Mouse (Mus musculus): ENCODE results near the gene Eng. TPM values are rescaled to one million over a fixed set of nuclear protein-coding genes. Genes with fewer than 3 reads are reported as not detected.

Eng gene
- polyA plus RNA-seq, 1 experiment from 2014 or later = 25.6 TPM

DNA sequence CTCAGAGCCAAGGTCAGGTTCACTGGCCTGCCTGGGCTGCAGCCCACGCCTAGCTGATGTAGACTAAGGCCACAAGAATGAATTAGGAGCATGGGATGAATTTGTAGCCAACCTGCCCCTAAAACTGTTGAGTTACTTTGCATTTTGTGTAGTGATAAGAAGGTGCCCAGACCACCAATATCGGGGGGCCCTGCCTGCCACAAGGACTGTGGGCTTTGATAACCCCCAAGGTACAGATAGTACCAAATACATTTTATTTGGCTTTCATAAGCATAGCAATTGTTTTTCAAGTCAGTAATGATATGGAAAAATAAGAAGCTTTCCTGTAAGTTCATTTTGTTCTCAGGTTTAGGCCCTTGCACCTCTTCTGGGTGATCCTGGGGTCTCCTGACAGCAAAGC is 12.5 kb downstream of the Eng start:
- Histone ChIP-seq H3K27me3 (ENCODE audit: low read depth, poor library complexity, severe bottlenecking) (no peaks in the 10 kb centered on the region), H3K4me3 (no peak overlapping the region), H3K36me3 (no peaks in the 10 kb centered on the region), H3K27ac (replicated peaks) (no peak overlapping the region), H3K9me3 (replicated peaks) (no peaks in the 10 kb centered on the region), H3K4me1 (peaks cover 25% of the 10 kb centered on the region)
- DNase-seq (ENCODE audit: low spot score) = no peak
- WGBS = 87% methylated on average over 2 of the region's 2 CpGs

- peaks cover 22% of the 10 kb centered on the region for H3K4me1 ChIP-seq
- no peak overlapping the region for H3K4me3 ChIP-seq
- H3K9me3 ChIP-seq (replicated peaks) = no peaks in the 10 kb centered on the region
- 74% methylated on average over 7 of the region's 7 CpGs for WGBS
- H3K27ac ChIP-seq (replicated peaks) = 0 out of 2 replicates have a peak overlapping the region, but pooled peaks have one; percentile 50
- no peaks in the 10 kb centered on the region for H3K36me3 ChIP-seq
- DNase-seq (ENCODE audit: low spot score) = no peak
- no peaks in the 10 kb centered on the region for H3K27me3 ChIP-seq (ENCODE audit: low read depth, poor library complexity, severe bottlenecking)
Observed at GRCm38 (mm10) chr2:32661509-32662107, 15.2 kb downstream of the Eng start.

DNA sequence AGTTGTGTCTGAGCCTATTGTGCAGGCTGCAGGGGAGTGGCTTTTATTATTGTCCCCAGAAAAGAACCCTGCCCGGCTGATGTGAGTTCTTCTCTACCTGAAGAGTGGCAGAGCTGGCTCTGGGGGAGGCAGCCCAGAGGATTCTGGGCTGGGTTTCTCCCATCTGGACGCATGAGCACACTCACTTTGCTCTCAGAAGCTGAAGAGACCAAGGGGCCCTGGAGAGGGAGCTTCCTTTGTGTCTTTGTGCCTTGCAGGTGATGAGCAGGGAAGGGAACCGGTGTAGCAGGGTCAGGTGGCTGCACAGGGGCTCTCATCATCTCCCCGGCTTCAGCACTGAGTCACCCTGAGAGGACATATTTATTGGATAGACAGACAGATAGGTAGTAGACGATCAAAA is 15.9 kb downstream of the Eng start:
- H3K4me3 ChIP-seq = no peak overlapping the region
- H3K9me3 ChIP-seq (replicated peaks) = no peaks in the 10 kb centered on the region
- H3K27me3 ChIP-seq (ENCODE audit: low read depth, poor library complexity, severe bottlenecking) = no peaks in the 10 kb centered on the region
- H3K36me3 ChIP-seq = no peaks in the 10 kb centered on the region
- 0 out of 2 replicates have a peak overlapping the region, but pooled peaks have one; percentile 50 for H3K27ac ChIP-seq (replicated peaks)
- peaks cover 22% of the 10 kb centered on the region for H3K4me1 ChIP-seq
- 65% methylated on average over 5 of the region's 5 CpGs for WGBS
- DNase-seq (ENCODE audit: low spot score) = no peak

DNA sequence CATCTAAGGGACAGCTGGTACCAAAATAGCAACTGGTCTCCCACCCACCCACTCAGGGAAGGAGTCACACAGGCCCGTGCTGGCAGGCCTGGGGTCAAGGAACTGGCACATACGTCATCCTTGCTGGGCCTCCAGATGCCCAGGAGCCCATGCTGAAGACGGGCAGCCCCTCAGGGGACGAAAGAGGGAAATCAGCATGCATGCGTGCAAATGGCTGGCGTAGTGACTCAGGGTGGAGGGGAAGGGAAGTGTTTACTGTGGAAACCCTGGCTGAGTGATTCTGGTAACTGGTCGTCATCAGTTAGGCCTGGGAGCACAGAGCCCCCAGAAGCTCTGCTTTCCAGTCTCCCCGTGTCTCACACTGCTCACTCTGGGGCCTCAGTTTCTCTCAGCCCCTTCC is 18.9 kb downstream of the Eng start:
- 85% methylated on average over 8 of the region's 8 CpGs for WGBS
- H3K4me3 ChIP-seq = no peak overlapping the region

DNA sequence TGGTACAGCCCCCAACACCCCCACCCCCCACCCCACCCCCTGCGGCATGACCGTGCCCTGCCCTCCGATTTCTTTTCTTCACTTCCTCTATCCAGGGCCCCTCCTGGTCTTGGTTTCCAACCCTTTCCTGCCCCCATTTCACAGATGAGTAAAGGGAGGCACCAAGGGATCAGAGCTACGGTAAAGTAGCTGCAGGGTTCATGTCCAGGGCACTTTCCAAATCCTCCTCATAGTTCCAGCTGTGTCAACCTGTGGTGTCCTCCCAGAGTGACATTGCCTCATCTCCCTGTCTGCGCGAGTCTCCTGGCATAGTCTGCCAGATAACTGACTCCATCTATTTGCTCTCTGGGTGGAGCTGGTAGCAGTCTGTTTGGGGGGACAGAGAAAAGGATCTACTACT is 19.5 kb downstream of the Eng start:
- no peak overlapping the region for H3K4me3 ChIP-seq
- peak overlapping the region; percentile 7; the same call in 1 of the 2 replicates for H3K27ac ChIP-seq (replicated peaks)
- H3K27me3 ChIP-seq (ENCODE audit: low read depth, poor library complexity, severe bottlenecking) = no peaks in the 10 kb centered on the region
- no peak for DNase-seq (ENCODE audit: low spot score)
- WGBS = 86% methylated on average over 6 of the region's 6 CpGs
- no peaks in the 10 kb centered on the region for H3K9me3 ChIP-seq (replicated peaks)
- peaks cover 38% of the 10 kb centered on the region for H3K4me1 ChIP-seq
- H3K36me3 ChIP-seq = no peaks in the 10 kb centered on the region

More for the DNA sequence above, 18.9 kb downstream of the Eng start:
- Histone ChIP-seq H3K36me3 (no peaks in the 10 kb centered on the region), H3K4me1 (peaks cover 38% of the 10 kb centered on the region), H3K9me3 (replicated peaks) (no peaks in the 10 kb centered on the region), H3K27me3 (ENCODE audit: low read depth, poor library complexity, severe bottlenecking) (no peaks in the 10 kb centered on the region), H3K27ac (replicated peaks) (peak overlapping the region; percentile 50; the same call in 1 of the 2 replicates)
- DNase-seq (ENCODE audit: low spot score) = no peak

DNA sequence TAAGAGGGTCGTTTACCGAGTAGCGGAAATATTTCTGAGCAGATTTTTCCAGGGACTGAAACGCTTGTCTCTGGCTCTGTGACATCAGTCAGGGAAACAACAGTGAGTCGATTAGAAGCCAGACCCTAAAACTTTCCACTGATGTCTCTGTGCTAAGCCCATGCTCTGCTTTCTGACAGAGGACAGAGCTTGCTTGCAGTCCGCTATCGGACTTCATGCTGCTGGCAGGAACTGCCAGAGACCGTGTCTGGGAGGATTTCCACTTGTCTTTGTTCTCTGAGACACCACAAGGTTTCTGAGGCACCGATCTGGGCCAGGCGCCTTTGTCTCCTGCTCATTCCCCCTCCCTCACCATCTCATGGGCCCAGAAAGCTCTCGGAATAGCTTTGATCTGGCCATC is 21.4 kb downstream of the Eng start:
- whole genome bisulfite sequencing = 39% methylated on average over 11 of the region's 11 CpGs
- DNase-seq (ENCODE audit: low spot score) = peak; percentile 45
- Histone ChIP-seq H3K27ac (replicated peaks) (peak overlapping the region; percentile 77), H3K4me1 (peaks cover 25% of the 10 kb centered on the region), H3K9me3 (replicated peaks) (no peaks in the 10 kb centered on the region), H3K27me3 (ENCODE audit: low read depth, poor library complexity, severe bottlenecking) (no peaks in the 10 kb centered on the region), H3K36me3 (no peaks in the 10 kb centered on the region), H3K4me3 (no peak overlapping the region)

GRCm38 (mm10) chr2:32668176-32668575 is 21.8 kb downstream of the Eng start:
- H3K4me1 ChIP-seq = peaks cover 25% of the 10 kb centered on the region
- 79% methylated on average over 7 of the region's 7 CpGs for WGBS
- H3K27ac ChIP-seq (replicated peaks) = peak overlapping the region; percentile 77
- no peak for DNase-seq (ENCODE audit: low spot score)
- H3K27me3 ChIP-seq (ENCODE audit: low read depth, poor library complexity, severe bottlenecking) = no peaks in the 10 kb centered on the region
- no peaks in the 10 kb centered on the region for H3K36me3 ChIP-seq
- H3K4me3 ChIP-seq = no peak overlapping the region
- H3K9me3 ChIP-seq (replicated peaks) = no peaks in the 10 kb centered on the region

GRCm38 (mm10) chr2:32669876-32670275 is 23.5 kb downstream of the Eng start:
- WGBS = 85% methylated on average over 3 of the region's 3 CpGs
- H3K36me3 ChIP-seq = no peaks in the 10 kb centered on the region
- H3K4me3 ChIP-seq = no peak overlapping the region
- H3K27me3 ChIP-seq (ENCODE audit: low read depth, poor library complexity, severe bottlenecking) = no peaks in the 10 kb centered on the region
- no peak for DNase-seq (ENCODE audit: low spot score)
- H3K9me3 ChIP-seq (replicated peaks) = no peaks in the 10 kb centered on the region
- peaks cover 25% of the 10 kb centered on the region for H3K4me1 ChIP-seq
- no peak overlapping the region for H3K27ac ChIP-seq (replicated peaks)

GRCm38 (mm10) chr2:32671147-32671546 is 24.8 kb downstream of the Eng start:
- Histone ChIP-seq H3K4me3 (no peak overlapping the region), H3K9me3 (replicated peaks) (no peaks in the 10 kb centered on the region), H3K27me3 (ENCODE audit: low read depth, poor library complexity, severe bottlenecking) (no peaks in the 10 kb centered on the region), H3K4me1 (peaks cover 16% of the 10 kb centered on the region), H3K27ac (replicated peaks) (no peak overlapping the region), H3K36me3 (no peaks in the 10 kb centered on the region)
- 88% methylated on average over 9 of the region's 9 CpGs for WGBS
- no peak for DNase-seq (ENCODE audit: low spot score)

DNA sequence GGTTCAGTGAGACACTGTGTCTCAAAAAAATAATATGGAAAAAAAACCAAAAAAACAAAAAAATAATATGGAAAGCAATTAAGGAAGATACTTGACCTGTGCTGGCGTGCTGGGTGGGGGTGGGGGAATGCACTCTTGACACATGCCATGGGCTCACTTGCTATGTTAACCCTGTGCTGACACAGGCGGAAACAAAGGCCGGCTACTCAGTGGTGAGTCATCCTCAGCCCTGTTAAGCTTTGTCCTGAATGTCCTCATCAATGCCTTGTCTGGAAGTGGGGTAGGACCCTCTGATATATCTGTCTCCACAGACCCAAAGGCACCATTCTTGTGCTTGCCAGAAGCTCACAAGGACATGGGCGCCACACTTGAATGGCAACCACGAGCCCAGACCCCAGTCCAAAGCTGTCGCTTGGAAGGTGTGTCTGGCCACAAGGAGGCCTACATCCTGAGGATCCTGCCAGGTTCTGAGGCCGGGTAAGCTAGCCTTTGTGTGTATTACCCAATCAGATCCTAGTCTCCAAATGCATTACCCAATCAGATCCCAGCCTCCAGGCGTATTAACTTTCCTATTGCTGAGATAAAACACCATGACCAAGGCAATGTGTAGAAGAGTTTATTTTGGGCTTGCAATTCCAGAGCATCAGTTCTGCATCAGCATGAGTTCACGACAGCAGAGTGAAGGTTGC is 25.7 kb downstream of the Eng start:
- H3K27me3 ChIP-seq (ENCODE audit: low read depth, poor library complexity, severe bottlenecking) = no peaks in the 10 kb centered on the region
- no peaks in the 10 kb centered on the region for H3K9me3 ChIP-seq (replicated peaks)
- H3K27ac ChIP-seq (replicated peaks) = no peak overlapping the region
- WGBS = 72% methylated on average over 9 of the region's 9 CpGs
- DNase-seq (ENCODE audit: low spot score) = no peak
- H3K4me3 ChIP-seq = no peak overlapping the region
- H3K4me1 ChIP-seq = peaks cover 16% of the 10 kb centered on the region
- no peaks in the 10 kb centered on the region for H3K36me3 ChIP-seq

- peaks cover 6% of the 10 kb centered on the region for H3K4me1 ChIP-seq
- no peak for DNase-seq (ENCODE audit: low spot score)
- H3K27me3 ChIP-seq (ENCODE audit: low read depth, poor library complexity, severe bottlenecking) = no peaks in the 10 kb centered on the region
- no peaks in the 10 kb centered on the region for H3K9me3 ChIP-seq (replicated peaks)
- H3K27ac ChIP-seq (replicated peaks) = no peak overlapping the region; the same call in 1 of the 2 replicates
- no peak overlapping the region for H3K4me3 ChIP-seq
- WGBS = 87% methylated on average over 16 of the region's 16 CpGs
- no peaks in the 10 kb centered on the region for H3K36me3 ChIP-seq
Observed at GRCm38 (mm10) chr2:32673176-32673917, 27.0 kb downstream of the Eng start.

DNA sequence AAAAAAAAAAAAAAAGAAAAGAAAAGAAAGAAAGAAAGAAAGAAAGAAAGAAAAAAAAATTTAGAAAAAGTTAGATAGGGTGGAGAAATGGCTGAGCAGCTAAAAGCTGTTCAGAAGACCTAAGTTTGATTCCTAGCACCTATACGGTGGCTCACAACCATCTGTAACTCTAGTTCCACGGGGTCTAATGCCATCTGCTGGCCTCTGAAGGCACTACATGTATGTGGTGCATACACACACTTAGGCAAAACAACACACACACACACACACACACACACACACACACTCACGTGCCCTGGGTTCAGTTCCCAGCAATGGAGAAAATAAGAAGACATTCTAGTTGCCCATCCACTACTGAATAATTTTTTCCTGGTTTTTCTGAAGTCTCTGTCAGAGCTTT is 30.4 kb downstream of the Eng start:
- no peaks in the 10 kb centered on the region for H3K27me3 ChIP-seq (ENCODE audit: low read depth, poor library complexity, severe bottlenecking)
- no peak overlapping the region for H3K4me3 ChIP-seq
- no peak overlapping the region for H3K27ac ChIP-seq (replicated peaks)
- peaks cover 9% of the 10 kb centered on the region; the same call in 1 of the 2 replicates for H3K36me3 ChIP-seq
- H3K9me3 ChIP-seq (replicated peaks) = no peaks in the 10 kb centered on the region
- 87% methylated on average over 3 of the region's 3 CpGs for WGBS
- no peak for DNase-seq (ENCODE audit: low spot score)
- peaks cover 11% of the 10 kb centered on the region for H3K4me1 ChIP-seq

- Histone ChIP-seq H3K36me3 (peaks cover 17% of the 10 kb centered on the region), H3K4me3 (no peak overlapping the region), H3K27ac (replicated peaks) (no peak overlapping the region), H3K9me3 (replicated peaks) (no peaks in the 10 kb centered on the region), H3K4me1 (peaks cover 13% of the 10 kb centered on the region), H3K27me3 (ENCODE audit: low read depth, poor library complexity, severe bottlenecking) (no peaks in the 10 kb centered on the region)
- no peak for DNase-seq (ENCODE audit: low spot score)
- 93% methylated on average over 7 of the region's 7 CpGs for WGBS
Observed at GRCm38 (mm10) chr2:32677683-32678082, 31.3 kb downstream of the Eng start.
